Mouse (Mus musculus): ENCODE data around the gene Cep131. TPM values are rescaled to one million over a fixed set of nuclear protein-coding genes. Genes with fewer than 3 reads are reported as not detected.

The Cep131 gene
- polyA plus RNA-seq, 1 experiment: 13.5 TPM

DNA sequence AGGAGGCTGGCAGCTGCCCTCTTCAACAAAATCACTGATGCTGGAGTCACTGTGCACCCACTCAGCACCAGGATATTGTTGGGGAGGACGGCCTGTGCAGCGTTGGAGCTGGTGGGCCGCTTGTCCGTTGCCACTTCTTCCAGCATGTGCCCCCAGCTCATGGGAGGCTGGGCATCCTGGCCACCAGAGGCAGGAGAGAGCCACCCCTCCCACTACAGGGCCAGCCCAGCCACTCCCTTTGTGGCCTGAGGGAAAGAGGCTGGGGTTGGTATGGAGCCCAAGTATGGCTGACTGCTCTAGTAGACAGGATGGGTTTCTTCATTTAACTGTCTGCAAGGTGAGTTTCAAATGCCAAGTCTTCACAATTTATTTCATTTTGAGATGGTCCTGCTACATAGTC, 71.9 kb downstream of the Cep131 start:
- H3K27ac ChIP-seq (ENCODE audit: insufficient read depth, low read depth, low read length): no peak overlapping the region
- no peak for TF ChIP-seq POLR2A (IDR thresholded peaks at IDR 0.05; ENCODE audit: borderline replicate concordance, low read depth, low read length)
- TF ChIP-seq CTCF (IDR thresholded peaks at IDR 0.05; ENCODE audit: low read depth, low read length): no peak
- peaks cover 5% of the 10 kb centered on the region for H3K4me1 ChIP-seq (ENCODE audit: control insufficient read depth, insufficient read depth, low read length)
- no peak overlapping the region for H3K4me3 ChIP-seq (ENCODE audit: insufficient read depth, low read length)

Other genes starting within 250 kb of the Cep131 start
- 34.0 and 34.8 TPM in 2 replicates for gene Chmp6, start 173.4 kb downstream of the Cep131 start, polyA plus RNA-seq (2012; ENCODE audit: insufficient read depth, insufficient read length, missing spikeins)
- 38.5 and 41.8 TPM in 2 replicates for gene Baiap2, start 144.1 kb downstream of the Cep131 start, polyA plus RNA-seq (2012; ENCODE audit: insufficient read depth, insufficient read length, missing spikeins)
- gene Aatk, start 39.7 kb downstream of the Cep131 start, polyA plus RNA-seq (2012; ENCODE audit: insufficient read depth, insufficient read length, missing spikeins): 9.5 and 9.9 TPM in 2 replicates
- 20.2 and 21.8 TPM in 2 replicates for gene Tepsin, start 11.9 kb upstream of the Cep131 start, polyA plus RNA-seq (2012; ENCODE audit: insufficient read depth, insufficient read length, missing spikeins)
- gene Ndufaf8, start 12.1 kb upstream of the Cep131 start, polyA plus RNA-seq (2012; ENCODE audit: insufficient read depth, insufficient read length, missing spikeins): 21.1 and 37.7 TPM in 2 replicates
- gene Slc38a10, start 64.5 kb upstream of the Cep131 start, polyA plus RNA-seq (2012; ENCODE audit: insufficient read depth, insufficient read length, missing spikeins): 50.1 and 60.0 TPM in 2 replicates
- gene Bahcc1, start 146.1 kb upstream of the Cep131 start, polyA plus RNA-seq (2012; ENCODE audit: insufficient read depth, insufficient read length, missing spikeins): 5.2 and 5.7 TPM in 2 replicates

Measured in bone marrow macrophage, adult 2 months (primary cell).